Mouse (Mus musculus) G1E-ER4 (cell line): ENCODE results near the gene Parva. TPM values are rescaled to one million over a fixed set of nuclear protein-coding genes. Genes with fewer than 3 reads are reported as not detected.

Source experiments
- GATA1 ChIP-seq: IDR thresholded peaks from one replicate; pipeline ENCODE4 v1.8.0; 2012; ENCODE audit warnings: low read length, inconsistent platforms
- polyA plus RNA-seq: library from polyadenylated mRNA; stranded (reverse); fragments of >175 nt; gene quantifications from 2 replicates; pipeline ENCODE4 v1.2.3, GENCODE M21; 2012

Gene Parva
- polyA plus RNA-seq, 1 experiment, result not detected

DNA sequence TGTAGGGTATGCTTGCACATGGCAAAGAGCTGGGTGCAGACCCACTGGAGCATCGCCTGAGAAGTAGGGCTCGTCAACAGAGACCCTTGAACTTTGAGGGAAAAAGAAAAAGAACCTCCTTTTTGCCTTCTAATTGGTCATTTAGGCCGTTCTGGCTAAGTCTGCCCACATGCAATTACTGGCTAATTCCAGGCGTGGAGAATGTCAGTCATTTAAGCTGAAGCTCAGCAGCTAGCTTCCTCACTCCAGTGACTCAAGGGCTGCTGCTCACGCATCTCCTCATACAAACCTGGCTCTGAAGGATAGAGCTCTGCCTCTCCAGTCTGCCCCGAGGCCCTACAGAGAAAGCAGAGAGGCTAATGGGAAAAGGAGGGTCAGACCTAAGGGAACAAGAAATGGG lies 162.2 kb downstream of the Parva start:
- no peak for TF ChIP-seq GATA1

DNA sequence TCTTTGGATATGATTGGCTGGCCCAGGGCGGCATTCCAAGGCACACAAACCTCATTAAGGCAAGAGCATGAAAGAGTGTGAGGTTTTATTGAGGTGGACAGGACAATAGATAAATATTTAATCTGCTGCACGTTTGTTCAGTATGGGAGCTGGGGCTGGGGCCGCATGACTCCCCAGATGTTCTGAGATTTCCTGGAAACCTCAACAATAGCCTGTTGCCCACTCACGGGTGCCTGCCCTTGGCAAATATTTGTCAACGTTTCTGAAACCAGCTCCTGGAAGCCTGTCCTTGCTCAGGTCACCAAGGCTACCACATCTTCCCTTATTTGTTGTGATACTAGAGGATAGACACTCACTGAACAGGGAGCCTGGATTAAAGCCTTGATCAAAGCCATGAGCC lies 166.3 kb downstream of the Parva start:
- TF ChIP-seq GATA1, result no peak

DNA sequence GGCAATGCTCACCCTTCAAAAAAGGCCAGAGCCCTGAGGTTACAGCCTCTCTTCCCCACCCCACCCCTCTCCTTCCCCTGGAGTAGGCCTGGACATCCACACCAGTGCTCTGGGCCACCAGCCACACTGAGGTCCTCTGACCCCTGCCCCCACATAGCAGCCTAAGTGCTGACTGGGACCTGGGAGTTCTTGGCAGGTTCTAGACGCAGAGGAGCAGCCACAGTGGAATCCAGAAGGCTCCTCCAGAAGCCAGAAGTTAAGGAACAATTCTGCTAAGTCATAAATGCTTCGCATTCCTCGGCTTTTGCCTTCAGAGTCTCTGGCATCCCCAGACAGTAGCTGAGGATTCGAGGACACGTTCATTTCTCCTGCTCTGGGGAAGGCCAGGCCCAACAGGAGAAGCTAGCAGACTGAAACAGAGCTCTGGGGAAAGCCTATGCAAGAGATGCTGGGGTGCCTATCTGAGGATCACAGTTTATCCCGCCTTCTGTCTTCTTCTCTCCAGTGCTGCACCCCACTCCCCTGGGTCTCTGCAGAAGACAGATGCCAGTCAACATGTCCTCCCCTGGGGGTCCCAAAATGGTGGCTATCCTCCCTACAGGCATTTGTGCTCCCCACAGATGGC lies 168.0 kb downstream of the Parva start:
- TF ChIP-seq GATA1, result no peak

DNA sequence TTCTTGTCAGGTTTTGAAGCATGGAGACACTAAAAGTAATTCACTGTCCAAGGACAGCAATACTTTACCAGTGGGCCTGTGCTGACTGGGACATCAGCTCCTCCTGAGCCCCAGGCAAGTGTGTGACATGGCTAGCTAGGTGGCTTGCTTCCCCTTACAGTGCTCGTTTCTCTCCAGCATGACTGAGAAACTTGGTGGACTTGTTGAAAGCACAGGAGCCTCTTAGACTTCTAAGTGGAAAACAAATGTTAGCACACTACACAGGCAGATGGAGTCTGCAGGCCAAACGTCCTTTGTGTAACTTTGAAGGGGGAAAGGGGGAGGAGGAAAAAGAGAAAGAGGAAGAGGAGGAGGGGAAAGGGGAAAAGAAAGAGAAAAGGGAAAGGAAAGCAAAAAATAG lies 172.3 kb downstream of the Parva start:
- no peak for TF ChIP-seq GATA1

DNA sequence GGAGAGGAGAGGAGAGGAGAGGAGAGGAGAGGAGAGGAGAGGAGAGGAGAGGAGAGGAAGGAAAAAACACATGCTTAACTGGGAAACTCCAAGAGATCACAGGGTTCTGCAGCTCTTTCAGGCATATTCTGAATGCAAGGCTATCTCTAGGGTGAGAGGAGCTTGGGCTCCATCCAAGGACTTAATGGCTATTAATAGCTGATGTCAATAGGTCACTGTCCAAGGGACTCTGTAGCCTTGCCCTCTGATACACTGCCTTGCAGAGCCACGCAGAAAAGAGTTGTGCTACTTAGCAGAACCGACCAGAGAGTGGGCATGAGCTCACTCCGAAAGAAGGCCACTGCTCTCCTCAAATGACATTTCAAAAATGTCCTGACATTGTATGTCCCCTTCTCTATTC lies 172.9 kb downstream of the Parva start:
- TF ChIP-seq GATA1, result no peak

DNA sequence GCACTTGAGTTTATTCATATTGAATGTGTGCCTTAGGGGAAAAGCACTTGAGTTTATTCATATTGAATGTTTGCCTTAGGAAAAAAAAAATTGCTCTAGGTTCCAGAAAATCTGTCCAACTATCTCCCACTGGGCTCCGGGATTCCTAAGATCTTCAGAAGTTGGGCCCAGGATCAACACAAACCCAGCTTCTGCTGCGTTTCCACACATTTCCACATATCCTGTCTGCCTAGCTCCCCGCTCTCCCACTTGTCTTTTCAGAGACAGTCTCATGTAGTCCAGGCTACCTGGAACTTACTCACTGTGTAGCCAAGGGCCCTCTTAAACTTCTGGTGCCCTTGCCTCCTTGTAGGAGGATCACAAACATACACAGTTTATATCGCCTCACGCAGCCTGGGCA lies 175.7 kb downstream of the Parva start:
- TF ChIP-seq GATA1, result no peak

DNA sequence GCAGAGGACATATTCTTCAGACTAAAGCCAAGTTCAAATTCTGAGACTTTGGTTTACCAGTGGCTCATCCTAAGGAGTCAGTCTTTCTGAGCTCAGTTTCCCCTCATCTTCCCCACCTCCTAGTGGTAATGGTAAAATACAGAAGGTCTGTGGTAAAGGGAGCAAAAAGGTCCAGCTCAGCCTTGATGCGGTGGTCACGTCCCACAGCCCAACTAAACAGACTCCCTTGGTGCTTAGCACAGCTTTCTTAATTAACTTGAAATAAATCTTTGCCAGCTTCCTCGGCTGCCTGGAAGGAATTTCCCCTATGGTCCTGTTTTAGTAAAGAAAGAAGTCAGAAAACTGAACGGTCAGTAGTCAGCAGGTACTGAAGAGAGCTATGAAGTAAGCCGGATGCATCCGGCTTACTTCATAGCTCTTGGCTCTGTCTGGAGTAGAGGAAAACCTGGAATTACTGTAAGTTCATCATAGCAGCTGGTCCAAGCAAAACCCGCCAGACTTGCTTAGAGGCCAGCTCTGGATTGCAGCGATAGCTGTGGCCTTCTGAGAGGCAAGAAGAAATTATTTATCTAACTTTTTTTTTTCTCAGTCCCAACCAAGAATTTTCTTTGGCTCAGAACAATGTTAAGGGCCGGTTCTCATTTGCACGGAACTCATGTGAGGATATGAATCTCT lies 176.3 kb downstream of the Parva start:
- TF ChIP-seq GATA1, result no peak

DNA sequence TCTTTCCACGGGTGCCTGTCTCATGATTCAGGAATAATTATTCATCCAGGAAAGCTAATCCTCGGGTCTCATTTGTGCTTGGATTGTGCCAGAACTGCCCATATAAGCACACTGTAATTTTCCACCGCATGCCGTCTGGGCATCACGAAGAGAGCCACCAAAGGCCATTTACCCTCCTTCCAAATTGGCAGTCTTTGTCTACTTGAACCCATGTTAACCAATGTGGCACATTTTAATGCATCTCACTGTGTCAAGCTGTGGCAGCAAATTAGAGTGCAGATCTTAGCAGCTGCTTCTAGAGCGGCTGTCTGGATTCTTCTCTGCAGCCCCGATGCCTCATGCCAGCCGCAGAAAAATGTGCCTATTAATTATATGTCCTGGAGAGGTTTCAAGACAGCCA lies 176.9 kb downstream of the Parva start:
- TF ChIP-seq GATA1, result no peak

DNA sequence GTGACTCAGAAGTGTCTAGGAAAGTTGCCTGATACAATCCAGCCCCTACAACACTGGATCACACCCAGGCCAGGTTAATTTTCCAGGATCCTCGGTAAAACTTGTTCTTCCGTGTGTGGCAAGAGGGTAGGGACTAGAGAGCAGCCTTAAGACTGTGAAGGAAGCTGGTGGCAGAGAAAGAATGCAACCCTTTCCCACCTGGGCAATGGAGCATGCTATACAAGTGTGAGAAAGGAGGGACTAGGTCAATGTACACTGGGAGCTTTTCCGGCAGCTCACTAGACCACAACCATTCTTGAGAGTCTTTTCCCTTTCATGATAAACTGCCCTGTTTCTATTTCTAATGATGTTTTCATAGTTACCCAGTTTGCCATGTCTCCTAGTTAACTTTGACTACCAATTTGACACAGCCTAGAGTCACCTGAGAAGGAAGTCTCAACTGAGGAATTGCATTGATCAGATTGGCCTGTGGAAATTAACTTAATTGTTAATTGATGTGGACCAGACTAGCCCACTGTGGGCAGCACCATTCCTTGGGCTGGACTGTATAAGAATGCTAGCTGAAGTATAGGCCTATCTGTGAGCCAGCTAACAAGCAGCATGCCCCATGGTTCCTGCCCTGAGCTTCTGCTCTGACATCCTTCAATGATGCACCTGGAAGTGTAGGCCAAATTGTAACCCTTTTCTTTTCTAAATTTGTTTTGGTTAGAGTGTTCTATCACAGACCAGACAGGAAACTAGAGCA lies 186.9 kb downstream of the Parva start:
- TF ChIP-seq GATA1, result no peak

DNA sequence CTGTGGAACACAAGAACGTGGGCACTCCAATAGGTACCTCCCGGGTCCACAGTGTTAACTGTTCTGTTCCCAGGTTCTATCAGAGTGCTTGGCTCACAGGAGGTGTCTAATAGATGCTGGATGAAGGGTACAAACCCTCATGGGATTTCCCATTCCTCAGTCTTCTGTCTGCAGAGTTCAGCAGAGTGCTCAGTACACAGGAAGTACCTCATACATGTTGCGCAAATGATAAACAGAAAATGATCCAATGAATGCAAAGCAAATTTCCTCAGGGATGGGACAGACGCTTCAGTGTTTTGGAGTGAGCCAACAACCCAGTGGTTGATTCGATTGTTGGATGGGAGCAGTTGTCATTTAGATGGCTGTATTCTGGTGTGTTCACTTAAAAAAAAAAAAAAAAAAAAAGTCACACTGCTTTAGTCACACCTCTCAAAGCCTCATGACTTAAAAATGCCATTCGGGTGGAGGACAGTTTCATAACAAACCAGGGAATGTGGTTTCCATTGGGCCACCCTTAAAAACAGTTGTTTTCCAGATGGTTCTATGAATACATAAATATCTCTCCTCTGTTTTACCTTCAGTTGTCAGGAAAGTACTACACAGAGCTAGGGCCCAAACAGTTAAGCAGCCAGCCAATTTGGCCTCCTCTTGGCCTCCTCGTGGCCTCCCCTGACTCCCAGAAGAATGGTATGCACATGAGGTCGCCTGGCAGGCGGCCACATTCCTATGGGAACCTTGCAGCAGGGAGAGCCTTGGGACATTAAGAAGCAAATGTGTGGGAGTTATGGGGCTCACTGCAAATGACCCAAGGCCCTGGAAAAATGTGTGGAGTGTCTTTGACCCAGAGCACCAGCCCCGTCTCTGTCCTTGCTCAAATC lies 187.7 kb downstream of the Parva start:
- no peak for TF ChIP-seq GATA1

DNA sequence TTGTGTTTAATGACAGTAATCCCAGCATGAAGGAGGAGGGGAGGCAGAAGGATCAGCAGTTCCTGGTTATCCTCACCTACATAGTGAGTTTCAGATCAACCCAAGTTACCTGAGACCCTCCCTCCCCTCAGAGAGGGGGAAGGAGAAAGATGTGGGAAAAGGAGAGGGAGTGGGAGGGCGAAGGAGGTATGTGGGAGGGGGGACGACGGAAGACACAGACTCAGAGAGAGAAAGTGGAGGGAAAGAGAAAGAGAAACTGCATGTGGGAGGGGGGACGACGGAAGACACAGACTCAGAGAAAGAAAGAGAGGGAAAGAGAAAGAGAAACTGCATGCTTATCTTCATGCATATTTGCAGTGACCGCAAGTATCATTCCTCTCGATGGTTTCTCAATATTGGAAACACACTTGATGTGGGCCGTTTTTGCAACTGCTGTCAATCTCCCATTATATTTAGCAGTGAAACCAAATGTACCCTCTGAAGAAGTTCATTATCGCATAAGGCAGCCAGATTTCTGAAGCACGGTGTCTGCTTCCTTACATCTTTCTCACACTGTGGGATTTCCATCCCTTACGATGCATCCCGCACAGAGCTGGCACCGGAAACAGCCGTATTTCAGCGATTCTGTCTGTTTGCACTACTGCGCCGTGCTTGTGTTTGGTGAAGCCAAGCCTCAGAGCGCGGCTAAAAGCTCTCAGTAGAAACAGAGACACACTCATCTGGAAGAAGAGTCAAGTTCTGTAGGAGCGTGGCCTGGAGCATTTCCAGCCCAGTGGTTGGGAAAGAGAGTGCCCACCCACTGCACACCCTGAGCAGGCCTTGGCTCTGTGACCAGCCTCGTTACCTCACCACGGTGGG lies 193.2 kb downstream of the Parva start:
- no peak for TF ChIP-seq GATA1

DNA sequence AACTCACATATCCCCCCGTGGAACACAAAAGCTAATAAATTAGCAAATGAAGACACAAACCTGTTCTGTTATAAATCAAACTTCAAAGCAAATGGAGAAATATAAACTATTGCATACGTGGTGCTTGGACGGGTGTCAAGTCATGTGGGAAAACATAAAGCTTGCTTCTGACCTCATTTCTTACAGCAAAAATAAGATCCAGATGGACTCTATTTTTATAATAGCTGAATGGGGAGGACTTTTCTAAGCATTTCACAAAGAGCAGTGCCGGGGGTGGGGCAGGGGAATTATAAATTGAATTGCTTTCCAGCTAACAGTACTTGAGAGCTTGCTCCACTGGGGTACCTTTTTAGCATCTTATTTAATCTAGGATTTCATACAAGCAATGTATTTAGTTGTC lies 200.2 kb downstream of the Parva start:
- no peak for TF ChIP-seq GATA1

DNA sequence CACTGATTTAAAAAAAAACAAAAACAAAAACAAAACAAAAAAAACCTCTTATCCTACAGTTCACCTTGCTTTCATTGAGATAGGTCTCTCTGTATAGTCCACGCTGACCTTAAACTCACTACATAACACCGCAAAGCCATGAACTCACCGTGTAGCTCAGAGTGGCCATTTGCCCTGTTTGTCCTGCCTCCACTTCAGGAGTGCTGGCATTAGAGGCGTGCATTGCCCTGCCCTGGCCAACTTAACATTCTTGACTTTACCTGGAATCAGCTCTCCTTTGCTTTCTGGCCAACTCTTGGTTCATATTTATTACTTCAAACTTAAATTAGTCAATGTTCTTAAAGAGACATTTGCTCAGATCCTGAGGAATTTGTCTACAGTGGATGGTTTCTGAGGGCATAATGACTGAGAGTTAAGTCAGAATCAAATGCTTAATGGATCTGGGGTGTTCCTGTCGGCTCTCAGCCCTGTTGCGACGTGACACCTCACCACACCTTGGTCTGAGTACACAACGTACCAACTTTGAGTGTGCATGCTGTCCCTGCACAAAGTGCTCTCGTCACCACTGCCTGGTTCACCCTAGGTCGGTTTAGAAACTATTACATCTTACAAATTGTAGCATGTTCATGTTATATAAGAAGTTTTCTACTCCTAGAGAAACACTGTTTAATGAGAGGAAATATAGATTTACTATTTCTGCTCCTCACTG lies 207.4 kb downstream of the Parva start:
- TF ChIP-seq GATA1, result no peak

DNA sequence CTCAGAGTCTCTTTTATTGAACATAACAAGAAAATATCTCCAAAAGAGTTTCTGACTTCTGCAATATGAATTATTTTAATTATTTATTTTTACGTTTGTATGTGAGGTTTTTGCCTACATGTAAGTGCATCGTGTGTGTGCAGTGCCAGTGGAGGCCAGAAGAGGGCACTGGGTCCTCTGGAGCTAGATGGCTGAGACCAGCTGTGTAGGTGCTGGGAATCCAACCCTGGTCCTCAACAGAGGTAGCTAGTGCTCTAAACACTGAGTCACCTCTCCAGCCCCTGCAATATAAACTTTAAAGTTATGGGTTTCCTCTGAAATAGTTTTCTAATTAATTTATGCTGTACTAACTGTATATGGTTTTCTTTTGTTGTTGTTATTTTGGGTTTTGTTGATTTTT lies 208.6 kb downstream of the Parva start:
- TF ChIP-seq GATA1, result no peak

Other genes with a start within 250 kb of the Parva start
- gene Mical2, start 201.6 kb upstream of the Parva start, polyA plus RNA-seq, result not detected in 2 replicates